Comparison of ENCODE assay signal across 16 mouse cellular contexts in the genomic region with DNA sequence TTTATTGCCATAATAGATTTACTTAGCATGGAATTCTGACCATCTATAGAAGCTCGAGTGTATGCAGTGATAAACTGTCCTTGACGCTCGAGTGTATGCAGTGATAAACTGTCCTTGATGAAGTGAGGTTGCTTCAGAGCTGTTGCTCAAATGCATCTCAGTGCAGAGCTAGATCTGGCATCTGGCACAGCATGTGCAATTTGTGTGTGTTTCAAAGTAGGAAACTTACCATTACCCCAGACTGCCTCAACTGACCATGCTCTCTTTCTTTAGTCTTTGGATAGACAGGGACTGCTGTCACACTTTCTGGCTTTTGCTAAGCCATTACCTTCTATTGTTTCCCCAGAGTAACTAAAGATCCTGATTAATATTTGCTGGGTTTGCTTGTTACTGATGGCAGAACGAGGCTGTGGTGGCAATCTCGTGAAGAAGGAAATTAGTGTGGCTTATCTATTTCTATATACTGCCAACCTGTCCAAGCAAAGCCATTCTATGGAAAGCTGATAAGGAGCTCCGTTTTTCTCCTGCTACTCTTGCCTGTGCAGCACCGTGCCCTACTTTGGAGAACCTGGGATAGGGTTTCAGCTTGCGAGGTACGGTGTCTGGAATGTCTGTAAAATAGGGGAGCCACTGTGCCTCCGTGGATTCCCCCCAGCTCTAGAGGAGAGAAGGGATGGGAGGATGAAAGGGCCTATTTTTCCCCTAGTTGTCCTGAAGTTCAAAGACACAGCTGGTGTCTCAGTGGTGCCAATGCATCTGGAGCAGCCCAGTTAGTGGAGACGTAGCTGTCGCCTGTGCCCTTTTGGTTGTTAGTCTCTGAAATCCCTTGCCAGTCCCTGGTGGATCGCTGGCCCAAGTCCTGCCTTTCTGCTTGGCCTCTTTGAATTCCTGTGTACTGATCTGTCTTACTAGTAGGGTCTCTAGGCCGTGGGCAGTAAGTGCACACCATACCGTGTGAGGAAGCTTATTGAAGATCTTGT. TPM values are rescaled to one million over a fixed set of nuclear protein-coding genes. Genes with fewer than 3 reads are reported as not detected.
DNase-seq lines count a peak whose midpoint lies in the region; ATAC-seq and TF ChIP-seq lines count a peak whose summit lies in the region.
"Had no signal": no experiment of that assay in that cellular context is flagged by ENCODE, and none has a peak within 500 bp of the region (broad histone marks: within the 10 kb centered on the region; RNA-seq: fewer than 3 reads in every experiment).

No protein-coding gene starts in this region.

- dilution Hi-C loops in CH12.LX (cut with MboI; ENCODE audit: extremely low pct_ligation_motif_present, extremely low pct_unique_long_range_greater_than_20kb, low sequenced_read_pairs): no loop called here

- no peak overlapping the region for H3K4me2 ChIP-seq in forebrain, embryonic 12.5 days
- H3K4me2 ChIP-seq in liver, embryonic 13.5 days: no peak overlapping the region
- 0 out of 2 replicates have a peak overlapping the region, but pooled peaks have one; percentile 98 for H3K4me2 ChIP-seq in CH12.LX (ENCODE audit: insufficient read depth, low read depth, poor library complexity, severe bottlenecking)
- no peak overlapping the region for H3K4me2 ChIP-seq in forebrain, postnatal 0 days (ENCODE audit: low read depth)
- H3K4me2 ChIP-seq: forebrain, embryonic 13.5 days had no signal

- TF ChIP-seq CTCF in CH12.LX (conservative IDR thresholded peaks at IDR 0.05 in 1 of 2, IDR thresholded peaks at IDR 0.05 in 1 of 2; ENCODE audit: low read depth in 2 of 2, low read length in 2 of 2): no peak
- no peak for TF ChIP-seq CTCF in forebrain, postnatal 0 days (IDR thresholded peaks at IDR 0.05; ENCODE audit: low read depth)

- H3K9ac ChIP-seq in forebrain, embryonic 12.5 days: no peak overlapping the region
- H3K9ac ChIP-seq in liver, embryonic 13.5 days: 0 out of 2 replicates have a peak overlapping the region, but pooled peaks have one; percentile 27
- no peak overlapping the region; the same call in 1 of the 2 replicates for H3K9ac ChIP-seq in CH12.LX (ENCODE audit: insufficient read depth, low read depth)
- H3K9ac ChIP-seq in forebrain, postnatal 0 days: no peak overlapping the region
- H3K9ac ChIP-seq: forebrain, embryonic 13.5 days had no signal

- no peak for DNase-seq in forebrain, embryonic 10.5 days (ENCODE audit: extremely low spot score, low spot score)
- DNase-seq in liver, embryonic 13.5 days: no peak
- DNase-seq in liver: no peak
- no peak for DNase-seq in CH12.LX (ENCODE audit: extremely low read depth)
- no peak for DNase-seq in adrenal gland, postnatal 14 days
- DNase-seq in forebrain, postnatal 0 days: no peak
- DNase-seq: adrenal gland, adult 8-10 months; cerebellum, postnatal 14 days; heart, postnatal 14 days; kidney, postnatal 4 days; right cerebral cortex, postnatal 25 days had no signal

- in situ Hi-C loops in CH12.LX (cut with MboI; ENCODE audit: low pct_ligation_motif_present, low pct_unique_long_range_greater_than_20kb, low sequenced_read_pairs): no loop called here

- H3K36me3 ChIP-seq in forebrain, embryonic 12.5 days (replicated peaks): no peaks in the 10 kb centered on the region
- H3K36me3 ChIP-seq in forebrain, embryonic 10.5 days (replicated peaks): no peaks in the 10 kb centered on the region
- H3K36me3 ChIP-seq in liver, embryonic 13.5 days: no peaks in the 10 kb centered on the region
- peaks cover 2 to 43% of the 10 kb centered on the region in 2 experiments for H3K36me3 ChIP-seq in CH12.LX (replicated peaks in 1 of 2; ENCODE audit: control insufficient read depth in 1 of 2, insufficient read depth in 1 of 2, low read length in 1 of 2)
- H3K36me3 ChIP-seq in forebrain, postnatal 0 days (ENCODE audit: insufficient read depth): no peaks in the 10 kb centered on the region

- H3K4me1 ChIP-seq in forebrain, embryonic 12.5 days: peaks cover 10% of the 10 kb centered on the region
- H3K4me1 ChIP-seq in forebrain, embryonic 10.5 days: peaks cover 28% of the 10 kb centered on the region
- H3K4me1 ChIP-seq in liver, embryonic 13.5 days (replicated peaks): peaks cover 69% of the 10 kb centered on the region
- H3K4me1 ChIP-seq in CH12.LX (ENCODE audit: control insufficient read depth in 1 of 2, insufficient read depth in 2 of 2): peaks cover 30 to 91% of the 10 kb centered on the region in 2 experiments
- H3K4me1 ChIP-seq in forebrain, postnatal 0 days (ENCODE audit: insufficient read depth): 0 out of 2 replicates have a peak, but pooled peaks cover 4% of the 10 kb centered on the region

- no peak for TF ChIP-seq RAD21 in CH12.LX (IDR thresholded peaks at IDR 0.05; ENCODE audit: low read depth, low read length)

- no peak for TF ChIP-seq EP300 in CH12.LX (IDR thresholded peaks at IDR 0.05; ENCODE audit: low read length)

- H3K4me3 ChIP-seq in forebrain, embryonic 12.5 days (replicated peaks): no peak overlapping the region
- H3K4me3 ChIP-seq in forebrain, embryonic 10.5 days: no peak overlapping the region
- no peak overlapping the region for H3K4me3 ChIP-seq in liver, embryonic 13.5 days (replicated peaks)
- no peak overlapping the region for H3K4me3 ChIP-seq in CH12.LX (replicated peaks in 1 of 3; ENCODE audit: low read depth in 2 of 3, low read length in 2 of 3, poor library complexity in 1 of 3)
- H3K4me3 ChIP-seq in forebrain, postnatal 0 days (ENCODE audit: low read depth, low read length): no peak overlapping the region
- H3K4me3 ChIP-seq: forebrain, embryonic 13.5 days; megakaryocyte, embryonic 14.5 days; myocyte had no signal

- 0 out of 2 replicates have a peak overlapping the region, but pooled peaks have one; percentile 5 for H3K27ac ChIP-seq in forebrain, embryonic 12.5 days
- no peak overlapping the region for H3K27ac ChIP-seq in forebrain, embryonic 10.5 days
- no peak overlapping the region; the same call in 1 of the 2 replicates for H3K27ac ChIP-seq in liver, embryonic 13.5 days
- peak overlapping the region; percentile 42 for H3K27ac ChIP-seq in CH12.LX (ENCODE audit: insufficient read depth, low read depth)
- H3K27ac ChIP-seq in forebrain, postnatal 0 days (ENCODE audit: low read depth, low read length): no peak overlapping the region
- H3K27ac ChIP-seq: forebrain, embryonic 13.5 days had no signal

- 77% methylated on average over 15 of the region's 15 CpGs for WGBS in forebrain, embryonic 12.5 days
- WGBS in forebrain, embryonic 10.5 days: 87% methylated on average over 15 of the region's 15 CpGs
- 48% methylated on average over 15 of the region's 15 CpGs for WGBS in liver, embryonic 13.5 days (ENCODE audit: insufficient replicate concordance)
- WGBS in forebrain, postnatal 0 days: 66% methylated on average over 15 of the region's 15 CpGs

- TF ChIP-seq POLR2A in CH12.LX (IDR thresholded peaks at IDR 0.05; ENCODE audit: low read depth, low read length): no peak

- H3K79me2 ChIP-seq in CH12.LX (replicated peaks; ENCODE audit: control insufficient read depth, extremely low read depth, insufficient read depth, poor library complexity, severe bottlenecking): peaks cover 89% of the 10 kb centered on the region

- no peaks in the 10 kb centered on the region for H3K9me3 ChIP-seq in forebrain, embryonic 12.5 days
- no peaks in the 10 kb centered on the region for H3K9me3 ChIP-seq in forebrain, embryonic 10.5 days
- no peaks in the 10 kb centered on the region for H3K9me3 ChIP-seq in liver, embryonic 13.5 days (replicated peaks)
- no peaks in the 10 kb centered on the region for H3K9me3 ChIP-seq in CH12.LX (replicated peaks; ENCODE audit: low read length)
- no peaks in the 10 kb centered on the region for H3K9me3 ChIP-seq in forebrain, postnatal 0 days (ENCODE audit: low read length)
- H3K9me3 ChIP-seq: forebrain, embryonic 13.5 days; megakaryocyte, embryonic 14.5 days had no signal

- H3K27me3 ChIP-seq in forebrain, embryonic 12.5 days: no peaks in the 10 kb centered on the region
- no peaks in the 10 kb centered on the region for H3K27me3 ChIP-seq in forebrain, embryonic 10.5 days (ENCODE audit: poor library complexity, severe bottlenecking)
- H3K27me3 ChIP-seq in liver, embryonic 13.5 days: no peaks in the 10 kb centered on the region
- H3K27me3 ChIP-seq in CH12.LX (replicated peaks): no peaks in the 10 kb centered on the region
- H3K27me3 ChIP-seq in forebrain, postnatal 0 days (ENCODE audit: insufficient read depth, low read length): no peaks in the 10 kb centered on the region
- H3K27me3 ChIP-seq: forebrain, embryonic 13.5 days had no signal

- no peak for ATAC-seq in forebrain, embryonic 12.5 days (ENCODE audit: low FRiP score)
- no peak for ATAC-seq in liver, embryonic 13.5 days (ENCODE audit: low read depth)
- ATAC-seq in megakaryocyte progenitor cell, adult 5-6 weeks (replicated peaks; ENCODE audit: poor library complexity): 0 out of 2 replicates have a peak, but pooled peaks have one; percentile 7
- no peak for ATAC-seq in forebrain, postnatal 0 days
- ATAC-seq: forebrain, embryonic 13.5 days had no signal

TF ChIP-seq in CH12.LX, 34 proteins besides CTCF, POLR2A, EP300 and RAD21 (continues in another document):
- TF ChIP-seq CHD1 (IDR thresholded peaks at IDR 0.05; ENCODE audit: low read depth, low read length): no peak

RNA-seq across cellular contexts. Expression of gene Rnf43, which starts 25.0 kb away (rescaled TPM):
- polyA plus RNA-seq in forebrain, embryonic 12.5 days (2016; fragmentation: Nextera tagmentation; extraction: Ambion mirVana): 1.4 and 1.8 TPM in 2 replicates
- 1.1 and 1.9 TPM in 2 replicates for polyA plus RNA-seq in forebrain, embryonic 10.5 days (2016; fragmentation: Nextera tagmentation; extraction: Ambion mirVana)
- polyA plus RNA-seq in liver, embryonic 13.5 days (2015; fragmentation: Nextera tagmentation; extraction: Ambion mirVana): 3.8 and 5.5 TPM in 2 replicates
- total RNA-seq in CH12.LX (2012; rRNA removed) (23.8 and 27.7 TPM in 2 replicates), CH12.LX (2014; rRNA removed) (10.7 and 12.2 TPM in 2 replicates)
- 26.3 and 27.8 TPM in 2 replicates for polyA plus RNA-seq in CH12.LX (2012; ENCODE audit: insufficient read length, low read depth)
- 3.0 and 5.1 TPM in 2 replicates for total RNA-seq in megakaryocyte progenitor cell, adult 5-6 weeks (2015)
- total RNA-seq in megakaryocyte progenitor cell, adult 5-6 weeks (2017): 2.2 and 3.0 TPM in 2 replicates
- 5.7 and 6.4 TPM in 2 replicates for total RNA-seq in adrenal gland, postnatal 14 days (2021)
- 1.0 and 1.8 TPM in 2 replicates for total RNA-seq in forebrain, postnatal 0 days (2014; rRNA removed)
- 0.79 and 0.84 TPM in 2 replicates for polyA plus RNA-seq in forebrain, postnatal 0 days (2015; fragmentation: Nextera tagmentation; extraction: Ambion mirVana)
- polyA plus RNA-seq: myocyte had no signal

RNA-seq across cellular contexts. Expression of gene Supt4a, which starts 49.8 kb away (rescaled TPM):
- polyA plus RNA-seq in forebrain, embryonic 12.5 days (2016; fragmentation: Nextera tagmentation; extraction: Ambion mirVana): 118 and 137 TPM in 2 replicates
- polyA plus RNA-seq in forebrain, embryonic 10.5 days (2016; fragmentation: Nextera tagmentation; extraction: Ambion mirVana): 153 and 160 TPM in 2 replicates
- 219 and 233 TPM in 2 replicates for polyA plus RNA-seq in liver, embryonic 13.5 days (2015; fragmentation: Nextera tagmentation; extraction: Ambion mirVana)
- total RNA-seq in CH12.LX (2012; rRNA removed): 241 and 287 TPM in 2 replicates
- total RNA-seq in CH12.LX (2014; rRNA removed): 251 and 256 TPM in 2 replicates
- 220 and 229 TPM in 2 replicates for polyA plus RNA-seq in CH12.LX (2012; ENCODE audit: insufficient read length, low read depth)
- 147 and 161 TPM in 2 replicates for total RNA-seq in megakaryocyte progenitor cell, adult 5-6 weeks (2015)
- total RNA-seq in megakaryocyte progenitor cell, adult 5-6 weeks (2017): 52.8 and 63.7 TPM in 2 replicates
- total RNA-seq in adrenal gland, postnatal 14 days (2021): 56.5 and 74.2 TPM in 2 replicates
- total RNA-seq in forebrain, postnatal 0 days (2014; rRNA removed): 64.9 and 78.5 TPM in 2 replicates
- 141 and 159 TPM in 2 replicates for polyA plus RNA-seq in forebrain, postnatal 0 days (2015; fragmentation: Nextera tagmentation; extraction: Ambion mirVana)

Comparison
In these comparisons a context has a peak if more than half of its experiments do, and no peak if none do; other contexts are left out.
1. H3K27ac ChIP-seq: peak in forebrain, embryonic 12.5 days (single experiment) and CH12.LX (single experiment); none in forebrain, embryonic 10.5 days (single experiment), liver, embryonic 13.5 days (single experiment) and forebrain, postnatal 0 days (single experiment).